Mouse (Mus musculus) forelimb bud, embryonic 11.5 days (tissue): ENCODE results near the gene Bmx.

Experiments
- DNase-seq: peaks from one replicate; pipeline ENCODE4 v3.0.0-alpha.2; 2012; ENCODE audit warnings: low read depth, low spot score

Bmx gene

GRCm38 (mm10) chrX:164258057-164258456 is at the start of gene Bmx:
Gene Bmx, minus strand, starts transcription at chrX:164258193.
- DNase-seq: peak; percentile 36

GRCm38 (mm10) chrX:164306250-164306649 is 48.3 kb upstream of the Bmx start:
- DNase-seq: no peak

GRCm38 (mm10) chrX:164291147-164291546 is 33.2 kb upstream of the Bmx start:
- peak; percentile 47 for DNase-seq

GRCm38 (mm10) chrX:164287077-164287476 is 29.1 kb upstream of the Bmx start:
- DNase-seq: peak; percentile 16

- no peak for DNase-seq
Measured at GRCm38 (mm10) chrX:164283808-164284207, 25.8 kb upstream of the Bmx start.

GRCm38 (mm10) chrX:164280918-164281647 is 23.1 kb upstream of the Bmx start:
- no peak for DNase-seq

GRCm38 (mm10) chrX:164275536-164275935 is 17.5 kb upstream of the Bmx start:
- DNase-seq: no peak

GRCm38 (mm10) chrX:164270603-164271002 is 12.6 kb upstream of the Bmx start:
- DNase-seq: no peak

GRCm38 (mm10) chrX:164269285-164269761 is 11.3 kb upstream of the Bmx start, which contains the start of gene Pir:
Gene Pir, plus strand, starts transcription at chrX:164269371.
- DNase-seq: peak; percentile 51

- no peak for DNase-seq
Measured at GRCm38 (mm10) chrX:164264861-164265260, 6.9 kb upstream of the Bmx start.

GRCm38 (mm10) chrX:164262286-164262685 is 4.3 kb upstream of the Bmx start:
- DNase-seq: no peak

GRCm38 (mm10) chrX:164258662-164259061 is 669 bp upstream of the Bmx start:
- DNase-seq: no peak

- DNase-seq: no peak
Measured at GRCm38 (mm10) chrX:164256527-164256926, 1.5 kb downstream of the Bmx start.

GRCm38 (mm10) chrX:164246722-164247121 is 11.3 kb downstream of the Bmx start:
- peak; percentile 23 for DNase-seq

GRCm38 (mm10) chrX:164245714-164246113 is 12.3 kb downstream of the Bmx start:
- DNase-seq: peak; percentile 13

GRCm38 (mm10) chrX:164233380-164233779 is 24.6 kb downstream of the Bmx start:
- no peak for DNase-seq

GRCm38 (mm10) chrX:164221989-164222388 is 36.0 kb downstream of the Bmx start:
- no peak for DNase-seq

GRCm38 (mm10) chrX:164200547-164200946 is 57.4 kb downstream of the Bmx start:
- DNase-seq: no peak

- DNase-seq: no peak
Measured at GRCm38 (mm10) chrX:164197679-164198078, 60.3 kb downstream of the Bmx start.

GRCm38 (mm10) chrX:164189880-164190279 is 68.1 kb downstream of the Bmx start:
- DNase-seq: no peak

- DNase-seq: peak; percentile 71
Measured at GRCm38 (mm10) chrX:164183844-164184243, 74.1 kb downstream of the Bmx start.

- peak; percentile 52 for DNase-seq
Measured at GRCm38 (mm10) chrX:164179746-164180145, 78.2 kb downstream of the Bmx start.

- no peak for DNase-seq
Measured at GRCm38 (mm10) chrX:164178856-164179255, 79.1 kb downstream of the Bmx start.
